In the genomic region with DNA sequence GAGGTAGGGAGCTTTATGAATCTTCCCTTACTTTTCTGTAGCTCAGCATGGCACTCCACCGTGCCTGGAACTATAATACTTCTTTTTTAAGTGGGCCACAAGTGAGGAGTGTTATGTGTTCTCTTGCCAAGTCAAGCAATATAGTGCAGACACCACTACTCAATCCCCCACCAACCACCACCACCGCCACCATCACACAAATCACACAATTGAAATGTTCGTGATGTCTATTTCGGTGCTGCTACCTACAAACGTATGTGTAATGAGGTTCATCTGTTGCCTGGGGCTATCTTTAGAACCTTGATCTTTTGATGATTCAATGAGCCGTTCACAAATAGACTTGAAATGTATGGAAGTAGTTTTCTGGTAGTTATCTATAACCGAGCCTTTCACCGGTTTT, we compare ENCODE assay signal across 26 mouse cellular contexts.
DNase-seq lines count a peak whose midpoint lies in the region; ATAC-seq lines count a peak whose summit lies in the region.
"Had no signal": no experiment of that assay in that cellular context is flagged by ENCODE, and none has a peak within 500 bp of the region (broad histone marks: within the 10 kb centered on the region; RNA-seq: fewer than 3 reads in every experiment).

No protein-coding gene starts in this region.

- H3K4me2 ChIP-seq in intestine, embryonic 16.5 days (ENCODE audit: low read depth, low read length) = no peak overlapping the region
- H3K4me2 ChIP-seq: embryonic facial prominence, embryonic 15.5 days; heart, embryonic 13.5 days; hindbrain, embryonic 14.5 days; kidney, embryonic 15.5 days; limb, embryonic 12.5 days; liver, embryonic 15.5 days; midbrain, embryonic 11.5 days; neural tube, embryonic 13.5 days had no signal

- intact Hi-C loops in left cerebral cortex, postnatal 36 days (cut with DNase I) = no loop called here

- H3K4me1 ChIP-seq in intestine, embryonic 16.5 days (ENCODE audit: control insufficient read depth, insufficient read depth, low read length) = no peaks in the 10 kb centered on the region
- H3K4me1 ChIP-seq: embryonic facial prominence, embryonic 10.5 days; embryonic facial prominence, embryonic 15.5 days; heart, embryonic 13.5 days; kidney, embryonic 15.5 days; limb, embryonic 12.5 days; liver, embryonic 15.5 days; neural tube, embryonic 13.5 days had no signal

- no peaks in the 10 kb centered on the region for H3K27me3 ChIP-seq in intestine, embryonic 16.5 days (replicated peaks; ENCODE audit: control insufficient read depth, insufficient read depth, low read length)
- H3K27me3 ChIP-seq: embryonic facial prominence, embryonic 15.5 days; heart, embryonic 13.5 days; kidney, embryonic 15.5 days; limb, embryonic 12.5 days; liver, embryonic 15.5 days; neural tube, embryonic 13.5 days had no signal

- no peak overlapping the region for H3K27ac ChIP-seq in intestine, embryonic 16.5 days (ENCODE audit: low read length)
- H3K27ac ChIP-seq: embryonic facial prominence, embryonic 10.5 days; embryonic facial prominence, embryonic 15.5 days; heart, embryonic 13.5 days; hindbrain, embryonic 14.5 days; kidney, embryonic 15.5 days; limb, embryonic 12.5 days; liver, embryonic 15.5 days; neural tube, embryonic 13.5 days had no signal

- no peak overlapping the region for H3K4me3 ChIP-seq in intestine, embryonic 16.5 days (ENCODE audit: low read length)
- H3K4me3 ChIP-seq: embryonic facial prominence, embryonic 10.5 days; embryonic facial prominence, embryonic 15.5 days; heart, embryonic 13.5 days; kidney, embryonic 15.5 days; limb, embryonic 12.5 days; liver, embryonic 15.5 days; neural tube, embryonic 13.5 days had no signal

- no peaks in the 10 kb centered on the region for H3K36me3 ChIP-seq in intestine, embryonic 16.5 days (ENCODE audit: control insufficient read depth, insufficient read depth, low read length)
- H3K36me3 ChIP-seq: embryonic facial prominence, embryonic 10.5 days; embryonic facial prominence, embryonic 15.5 days; heart, embryonic 13.5 days; kidney, embryonic 15.5 days; limb, embryonic 12.5 days; liver, embryonic 15.5 days; neural tube, embryonic 13.5 days had no signal

- peak; percentile 55 to 59 for DNase-seq in right cerebral cortex, adult 2 months (ENCODE audit: low spot score in 2 of 2)
- no peak for DNase-seq in right cerebral cortex, postnatal 4 days
- peak; percentile 26 to 34 for DNase-seq in left cerebral cortex, adult 18-20 months (ENCODE audit: low spot score in 2 of 2)
- DNase-seq in left cerebral cortex, postnatal 36 days (ENCODE audit: low spot score in 2 of 2) = peak; percentile 29 to 44
- no peak for DNase-seq in cerebellum, postnatal 4 days (ENCODE audit: low spot score in 2 of 2)
- no peak for DNase-seq in adrenal gland, adult 8-10 months
- DNase-seq: adrenal gland, postnatal 25 days; cerebellum, adult 18-20 months; cerebellum, postnatal 10 days; gastrocnemius, postnatal 10 days; heart, postnatal 10 days; kidney, adult 11 months; kidney, postnatal 25 days; lung, postnatal 36 days had no signal

- WGBS in intestine, embryonic 16.5 days = 82% methylated on average over 8 of the region's 8 CpGs

- no peak overlapping the region for H3K9ac ChIP-seq in intestine, embryonic 16.5 days (ENCODE audit: low read depth, low read length)
- H3K9ac ChIP-seq: embryonic facial prominence, embryonic 15.5 days; heart, embryonic 13.5 days; hindbrain, embryonic 14.5 days; kidney, embryonic 15.5 days; limb, embryonic 12.5 days; liver, embryonic 15.5 days; neural tube, embryonic 13.5 days had no signal

- no peak for ATAC-seq in intestine, embryonic 16.5 days
- ATAC-seq: CD4-positive, CD25-positive, alpha-beta regulatory T cell, adult 4 months; forebrain, embryonic 14.5 days had no signal

- no peaks in the 10 kb centered on the region for H3K9me3 ChIP-seq in intestine, embryonic 16.5 days (ENCODE audit: control insufficient read depth, low read length)
- H3K9me3 ChIP-seq: embryonic facial prominence, embryonic 10.5 days; embryonic facial prominence, embryonic 15.5 days; heart, embryonic 13.5 days; kidney, embryonic 15.5 days; limb, embryonic 12.5 days; liver, embryonic 15.5 days; neural tube, embryonic 13.5 days had no signal

Comparison
In these comparisons a context has a peak if more than half of its experiments do, and no peak if none do; other contexts are left out.
1. DNase-seq: peak in right cerebral cortex, adult 2 months (2 of 2), left cerebral cortex, adult 18-20 months (2 of 2) and left cerebral cortex, postnatal 36 days (2 of 2); none in right cerebral cortex, postnatal 4 days (single experiment), cerebellum, postnatal 4 days (0 of 2) and adrenal gland, adult 8-10 months (single experiment).